ENCODE assay signal across 13 mouse cellular contexts in the genomic region with DNA sequence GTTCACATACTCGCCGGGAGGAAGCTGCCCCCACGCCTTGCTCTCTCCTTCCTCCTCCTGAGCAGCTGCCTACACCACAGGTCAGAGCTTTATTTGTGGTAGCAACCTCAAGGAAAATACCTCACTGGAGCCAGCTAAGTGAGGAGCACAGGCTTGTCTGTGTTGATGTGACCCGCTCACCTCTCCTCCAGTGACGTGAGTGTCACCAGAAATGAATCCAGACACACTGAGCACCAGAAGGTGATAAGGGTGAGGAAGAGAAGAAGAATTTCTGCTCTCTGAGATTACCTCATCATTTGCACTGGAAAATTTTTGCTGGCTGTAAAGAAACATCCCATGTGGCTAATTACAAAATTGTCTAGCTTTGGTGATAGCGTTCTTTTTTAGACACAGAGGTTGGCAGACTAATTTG.
DNase-seq lines count a peak whose midpoint lies in the region; ATAC-seq lines count a peak whose summit lies in the region.
"Had no signal": no experiment of that assay in that cellular context is flagged by ENCODE, and none has a peak within 500 bp of the region (broad histone marks: within the 10 kb centered on the region; RNA-seq: fewer than 3 reads in every experiment).

No protein-coding gene starts in this region.

- 24% methylated on average over 6 of the region's 6 CpGs for WGBS in heart, embryonic 12.5 days
- 62% methylated on average over 6 of the region's 6 CpGs for WGBS in midbrain, embryonic 15.5 days
- 61% methylated on average over 6 of the region's 6 CpGs for WGBS in midbrain, embryonic 14.5 days

- H3K9ac ChIP-seq in heart, embryonic 12.5 days, result no peak overlapping the region
- no peak overlapping the region for H3K9ac ChIP-seq in midbrain, embryonic 15.5 days
- no peak overlapping the region for H3K9ac ChIP-seq in midbrain, embryonic 14.5 days (replicated peaks; ENCODE audit: low read length)
- H3K9ac ChIP-seq: liver, embryonic 15.5 days; stomach, embryonic 15.5 days had no signal

- no peaks in the 10 kb centered on the region for H3K9me3 ChIP-seq in heart, embryonic 12.5 days (replicated peaks)
- no peaks in the 10 kb centered on the region for H3K9me3 ChIP-seq in midbrain, embryonic 15.5 days
- no peaks in the 10 kb centered on the region for H3K9me3 ChIP-seq in midbrain, embryonic 14.5 days (ENCODE audit: control insufficient read depth, low read length)
- H3K9me3 ChIP-seq: liver, embryonic 15.5 days; stomach, embryonic 15.5 days had no signal

- H3K27ac ChIP-seq in heart, embryonic 12.5 days (ENCODE audit: poor library complexity, severe bottlenecking), result no peak overlapping the region
- H3K27ac ChIP-seq in midbrain, embryonic 15.5 days, result peak overlapping the region; percentile 6; the same call in 1 of the 2 replicates
- no peak overlapping the region for H3K27ac ChIP-seq in midbrain, embryonic 14.5 days (replicated peaks; ENCODE audit: low read depth, low read length)
- H3K27ac ChIP-seq: liver, embryonic 15.5 days; stomach, embryonic 15.5 days had no signal

- no peak overlapping the region for H3K4me3 ChIP-seq in heart, embryonic 12.5 days
- H3K4me3 ChIP-seq in midbrain, embryonic 15.5 days, result no peak overlapping the region
- H3K4me3 ChIP-seq in midbrain, embryonic 14.5 days (replicated peaks; ENCODE audit: low read depth, low read length), result no peak overlapping the region
- H3K4me3 ChIP-seq: liver, embryonic 15.5 days; stomach, embryonic 15.5 days had no signal

- DNase-seq in cerebellum, adult 11-12 months, result peak; percentile 11
- no peak for DNase-seq in cerebellum, postnatal 4 days (ENCODE audit: low spot score in 2 of 2)
- DNase-seq in heart, postnatal 36 days, result no peak
- no peak for DNase-seq in midbrain, embryonic 14.5 days
- DNase-seq in lung, postnatal 25 days (ENCODE audit: low spot score), result peak; percentile 20
- DNase-seq in retina, embryonic 14.5 days (ENCODE audit: low spot score), result no peak
- DNase-seq: kidney, postnatal 10 days; right cerebral cortex, postnatal 4 days; thymus, postnatal 25 days had no signal

- peaks cover 18% of the 10 kb centered on the region for H3K4me1 ChIP-seq in heart, embryonic 12.5 days (replicated peaks)
- H3K4me1 ChIP-seq in midbrain, embryonic 15.5 days, result peaks cover 19% of the 10 kb centered on the region
- peaks cover 20% of the 10 kb centered on the region for H3K4me1 ChIP-seq in midbrain, embryonic 14.5 days (ENCODE audit: control insufficient read depth, insufficient read depth, low read length)
- H3K4me1 ChIP-seq: liver, embryonic 15.5 days; stomach, embryonic 15.5 days had no signal

- ATAC-seq in heart, embryonic 12.5 days (ENCODE audit: insufficient number of reproducible peaks, low FRiP score), result peak; percentile 82
- ATAC-seq in midbrain, embryonic 15.5 days (replicated peaks), result 0 out of 2 replicates have a peak, but pooled peaks have one; percentile 57
- ATAC-seq in midbrain, embryonic 14.5 days (ENCODE audit: low FRiP score, low TSS enrichment), result no peak

- H3K27me3 ChIP-seq in heart, embryonic 12.5 days (replicated peaks), result no peaks in the 10 kb centered on the region
- H3K27me3 ChIP-seq in midbrain, embryonic 15.5 days (replicated peaks), result no peaks in the 10 kb centered on the region
- no peaks in the 10 kb centered on the region for H3K27me3 ChIP-seq in midbrain, embryonic 14.5 days (ENCODE audit: control insufficient read depth, insufficient read depth, low read length)
- H3K27me3 ChIP-seq: liver, embryonic 15.5 days; stomach, embryonic 15.5 days had no signal

- H3K36me3 ChIP-seq in heart, embryonic 12.5 days, result no peaks in the 10 kb centered on the region
- no peaks in the 10 kb centered on the region for H3K36me3 ChIP-seq in midbrain, embryonic 15.5 days (replicated peaks)
- no peaks in the 10 kb centered on the region for H3K36me3 ChIP-seq in midbrain, embryonic 14.5 days (ENCODE audit: control insufficient read depth, insufficient read depth, low read length)
- H3K36me3 ChIP-seq: liver, embryonic 15.5 days; stomach, embryonic 15.5 days had no signal

- intact Hi-C loops in heart, postnatal 36 days (cut with DNase I), result no loop called here

- no peak overlapping the region for H3K4me2 ChIP-seq in heart, embryonic 12.5 days
- no peak overlapping the region for H3K4me2 ChIP-seq in midbrain, embryonic 15.5 days
- H3K4me2 ChIP-seq in midbrain, embryonic 14.5 days (ENCODE audit: low read length), result no peak overlapping the region
- H3K4me2 ChIP-seq: liver, embryonic 15.5 days; stomach, embryonic 15.5 days had no signal

Comparison
In these comparisons a context has a peak if more than half of its experiments do, and no peak if none do; other contexts are left out.
1. DNase-seq: peak in cerebellum, adult 11-12 months (single experiment) and lung, postnatal 25 days (single experiment); none in cerebellum, postnatal 4 days (0 of 2), heart, postnatal 36 days (0 of 2), midbrain, embryonic 14.5 days (single experiment) and retina, embryonic 14.5 days (single experiment).